Mouse (Mus musculus) spleen, postnatal 36 days (tissue): Measurements from ENCODE around the gene Hnrnpul1.
"Not testable (repeated sequence)": the region's sequence is repeated elsewhere in the genome, so short reads cannot be mapped to it uniquely, and the experiment has no call there.

Experiments
- DNase-seq, 2 experiments: peaks; one replicate each; pipeline ENCODE4 v3.0.0; 2022; ENCODE audit warnings: low spot score in 2 of 2, mixed read lengths in 1 of 2

Hnrnpul1 gene

DNA sequence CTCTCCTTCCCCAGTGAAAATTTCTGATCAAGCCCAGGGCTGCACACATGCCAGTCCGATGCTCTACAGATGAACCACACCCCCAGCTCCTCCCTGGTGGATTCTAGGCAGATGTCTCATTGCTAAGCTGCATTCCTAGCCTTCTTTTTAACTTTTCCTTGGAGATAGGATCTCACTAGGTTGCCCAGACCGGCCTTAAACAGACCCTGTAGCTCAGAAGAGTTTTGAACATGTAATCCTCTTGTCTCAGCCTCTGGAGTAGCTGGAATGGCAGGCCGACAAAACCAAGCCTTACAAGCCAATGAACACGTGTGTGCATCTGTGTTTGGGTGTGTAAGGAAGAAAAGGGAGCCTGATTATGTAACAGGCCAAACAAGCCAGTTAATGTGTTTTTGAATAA, 26.2 kb upstream of the Hnrnpul1 start:
- DNase-seq, result no peak

DNA sequence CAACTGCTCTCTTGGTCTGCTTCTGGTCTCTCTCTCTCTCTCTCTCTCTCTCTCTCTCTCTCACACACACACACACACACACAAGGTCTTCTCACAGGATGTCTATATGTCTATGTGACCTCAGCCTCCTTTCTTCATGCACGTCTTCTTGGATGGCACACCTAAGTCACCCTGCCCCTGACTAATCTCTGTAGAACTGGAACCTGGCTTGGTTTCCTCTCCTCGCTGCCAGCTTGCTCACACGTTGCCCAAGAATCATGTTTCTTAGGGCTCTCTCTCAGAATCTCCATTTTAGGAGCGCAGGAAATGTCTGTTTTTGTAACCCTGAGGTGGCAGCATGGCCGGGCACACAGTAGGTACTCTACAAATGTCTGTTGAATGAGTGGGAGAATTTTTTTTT, 25.5 kb upstream of the Hnrnpul1 start:
- DNase-seq, result no peak

DNA sequence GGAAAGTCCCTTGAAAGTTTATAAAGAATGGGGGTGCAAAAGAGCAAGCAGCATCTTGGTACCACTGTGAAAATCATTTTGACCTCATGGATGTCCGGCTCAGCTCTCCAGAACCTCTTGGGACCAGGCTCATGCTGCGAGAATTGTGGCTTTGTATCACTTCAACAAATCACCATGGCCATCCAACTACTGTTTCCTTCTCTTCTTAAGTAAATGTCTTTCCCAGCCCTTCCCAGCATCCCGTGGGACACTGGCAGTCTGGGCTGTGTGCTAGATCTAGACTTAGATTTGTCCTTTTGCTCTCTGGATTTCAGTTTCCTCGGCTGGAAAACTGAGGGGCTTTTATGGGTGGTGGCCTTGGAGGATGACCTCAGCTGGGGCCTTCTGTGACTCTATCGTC, 13.7 kb upstream of the Hnrnpul1 start:
- no peak for DNase-seq

DNA sequence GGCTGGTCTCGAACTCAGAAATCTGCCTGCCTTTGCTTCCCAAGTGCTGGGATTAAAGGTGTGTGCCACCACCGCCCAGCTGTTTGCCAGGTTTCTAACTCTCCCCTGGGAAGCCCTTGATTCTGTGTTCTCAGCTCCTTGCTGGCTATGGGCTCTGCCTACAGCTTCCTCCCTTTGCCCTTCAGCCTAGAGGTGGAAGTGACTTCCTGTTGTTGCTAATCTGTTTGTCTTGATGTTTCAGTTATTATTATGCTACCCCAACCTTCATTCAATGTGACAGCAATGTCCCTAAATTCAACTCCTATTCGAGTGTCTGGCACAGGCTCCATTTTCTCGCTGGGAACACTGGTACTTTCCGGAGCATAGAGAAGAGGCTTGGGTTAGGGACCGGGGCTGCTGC, 11.6 kb upstream of the Hnrnpul1 start:
- DNase-seq, result no peak

DNA sequence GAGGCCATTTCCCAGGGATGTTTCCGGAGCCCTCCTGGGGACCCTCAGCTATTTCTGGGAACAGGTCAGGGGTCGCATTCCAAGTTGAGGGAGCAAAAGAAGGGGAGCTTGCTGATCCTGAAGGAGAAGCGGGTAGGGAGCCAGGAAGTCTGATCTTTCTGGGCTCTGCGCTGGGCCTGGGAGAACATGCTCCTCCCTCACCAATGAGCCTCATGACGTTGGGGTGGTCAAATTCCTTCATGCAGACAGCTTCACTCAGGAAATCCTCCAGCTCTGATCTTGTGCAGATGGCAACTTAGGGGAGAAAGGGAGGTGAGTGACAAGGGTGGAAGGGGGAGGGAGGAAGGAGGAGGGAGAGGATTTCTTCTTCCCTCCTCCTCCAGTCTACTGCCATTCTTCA, 9.7 kb upstream of the Hnrnpul1 start:
- DNase-seq, result no peak

DNA sequence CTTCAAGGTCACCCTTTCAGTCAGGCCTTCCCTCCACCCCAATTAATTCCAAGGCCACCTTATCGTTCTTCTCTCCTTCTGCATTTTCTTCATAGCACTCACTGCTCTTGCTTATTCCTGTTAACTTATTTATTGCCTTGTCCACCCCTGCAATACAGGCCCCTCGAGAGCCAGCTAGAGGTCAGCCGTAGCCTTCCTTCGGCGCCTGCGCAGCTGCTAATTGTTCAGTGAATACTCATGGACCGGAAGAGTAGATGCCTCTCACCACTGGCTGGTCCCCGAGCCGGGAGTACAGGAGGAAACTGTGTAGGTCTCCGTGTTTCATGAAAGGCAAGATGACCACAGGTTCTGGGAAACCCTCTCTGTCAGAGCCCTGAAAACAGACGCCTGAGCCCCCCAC, 9.1 kb upstream of the Hnrnpul1 start:
- DNase-seq, result no peak

DNA sequence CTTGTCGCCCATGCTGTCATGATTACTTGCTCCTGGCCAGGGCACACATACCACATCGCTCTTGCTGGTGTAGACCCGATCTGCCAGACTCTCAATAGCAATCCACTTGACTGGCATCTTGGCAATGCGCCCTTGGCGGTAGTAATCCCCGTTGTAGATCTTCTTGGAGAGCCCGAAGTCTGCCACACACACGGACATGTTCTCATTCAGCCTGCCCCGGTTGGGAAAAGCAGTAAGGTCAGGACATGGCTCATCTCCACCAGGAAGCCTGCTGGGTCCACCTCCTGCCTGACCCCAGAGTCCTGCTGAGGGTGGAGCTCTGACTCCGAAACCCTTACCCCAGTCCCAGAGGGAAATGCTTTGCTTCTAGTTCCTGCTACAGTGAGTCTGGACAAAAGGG, 6.8 kb upstream of the Hnrnpul1 start:
- DNase-seq, result no peak

DNA sequence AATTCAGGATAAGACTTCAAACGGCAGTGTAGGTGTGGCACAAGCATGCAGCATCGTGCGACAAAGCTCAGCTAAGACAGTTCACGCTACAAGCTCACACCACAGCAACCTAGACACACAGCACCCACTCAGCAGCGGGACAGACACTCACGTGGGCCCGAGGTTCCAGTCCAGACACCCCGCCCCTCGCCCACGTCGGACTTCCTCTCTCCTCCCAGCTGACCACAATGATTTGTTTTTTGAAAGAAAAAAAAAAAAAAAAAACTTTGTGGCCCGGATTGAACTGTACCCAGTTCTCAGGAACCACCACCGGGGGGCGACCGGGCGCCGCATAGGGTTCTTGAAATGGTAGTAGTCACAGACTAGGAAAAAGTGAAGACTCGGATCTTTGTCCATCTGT, 1.5 kb upstream of the Hnrnpul1 start:
- DNase-seq, result peak; percentile 91 to 93

DNA sequence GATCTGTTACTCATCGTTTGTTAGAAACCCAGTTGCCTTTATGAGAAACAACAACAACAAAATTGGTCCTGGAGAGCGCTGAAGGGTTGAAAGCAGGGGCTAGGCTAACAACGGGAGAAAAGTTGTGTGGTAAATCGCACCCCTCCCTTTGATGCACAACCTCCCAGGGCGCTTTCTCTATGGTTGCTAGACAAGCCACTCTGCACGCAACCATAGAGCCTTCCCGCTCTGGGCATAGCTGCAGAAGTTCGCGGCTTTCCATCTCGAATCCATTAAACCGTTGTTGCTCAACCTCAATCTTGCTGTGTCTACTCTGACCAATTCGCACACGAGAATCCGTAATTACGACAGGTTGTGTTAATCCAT, 894 bp upstream of the Hnrnpul1 start:
- DNase-seq, result peak in 1 of 2 experiments; percentile 68

DNA sequence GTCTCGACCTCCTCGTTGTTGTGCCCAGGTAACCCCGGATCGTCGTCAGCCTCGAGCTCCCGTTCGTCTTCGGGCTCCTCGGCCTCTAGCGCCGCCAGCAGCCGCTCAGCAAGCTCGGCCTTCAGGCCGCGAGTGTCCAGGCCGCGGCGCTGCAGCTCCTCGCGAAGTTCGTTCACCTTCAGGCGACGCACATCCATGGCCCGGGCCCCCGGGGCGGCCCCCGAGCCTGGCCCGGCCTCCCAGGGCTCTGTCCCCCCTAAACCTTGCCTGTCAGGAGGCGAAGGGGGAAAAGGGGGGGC, 169 bp downstream of the Hnrnpul1 start:
- no peak for DNase-seq

DNA sequence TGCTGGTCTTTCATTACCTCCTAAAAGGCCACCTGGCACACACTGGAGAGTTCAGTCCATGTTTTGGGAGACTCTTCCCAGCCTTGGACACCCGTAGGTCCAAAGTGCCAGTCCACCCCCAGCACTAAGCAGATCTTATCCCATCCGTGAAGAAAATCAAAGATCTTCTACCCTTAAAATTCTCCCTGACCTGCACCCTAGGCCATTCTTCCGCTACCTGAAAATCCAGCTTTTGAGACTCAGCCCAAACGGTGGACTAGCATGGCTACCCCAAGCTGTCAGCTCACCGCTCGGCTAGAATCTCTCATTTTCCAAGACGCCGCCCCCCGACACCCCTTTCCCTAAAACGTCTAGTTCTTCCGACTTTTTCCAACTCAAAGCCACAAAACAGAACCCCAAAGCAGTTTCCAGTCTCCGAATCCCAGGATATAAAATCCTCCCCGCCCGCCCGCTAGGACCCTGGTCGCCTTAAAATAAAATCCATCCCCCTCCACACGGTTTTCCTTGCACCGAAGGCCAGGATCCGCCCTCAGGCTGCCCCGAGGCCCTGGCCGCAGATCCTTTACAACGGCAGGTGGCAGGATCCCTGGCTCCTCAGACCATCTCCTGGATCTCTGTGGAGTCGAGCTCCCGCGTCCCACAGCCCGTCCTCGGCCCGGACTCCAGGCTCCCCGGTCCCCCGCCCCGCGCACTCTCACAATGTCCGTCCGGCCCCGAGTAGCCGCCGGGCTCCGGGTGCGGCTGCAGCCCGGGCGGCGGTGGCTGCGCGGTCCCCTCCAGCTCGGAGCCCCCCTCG, 716 bp downstream of the Hnrnpul1 start:
- DNase-seq, result no peak

DNA sequence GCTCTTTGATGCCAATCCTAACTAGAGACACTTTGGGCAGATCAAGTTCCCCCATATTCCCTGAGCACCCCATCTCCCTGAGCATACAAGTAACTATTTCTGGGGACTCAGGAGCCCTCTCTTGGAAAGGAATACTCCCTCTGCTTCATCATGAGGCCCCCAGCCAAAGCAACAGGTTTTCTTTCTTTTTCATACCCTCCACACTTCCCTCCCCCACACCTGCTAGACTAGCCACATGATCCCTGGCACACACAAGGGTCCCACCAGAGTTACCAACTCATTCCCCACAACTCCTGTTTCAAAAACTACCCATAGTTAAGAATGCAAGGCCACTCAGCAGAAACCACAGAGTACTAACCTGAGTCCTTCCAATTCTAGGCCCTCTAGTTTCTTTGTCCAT, 1.5 kb downstream of the Hnrnpul1 start:
- DNase-seq, result no peak

DNA sequence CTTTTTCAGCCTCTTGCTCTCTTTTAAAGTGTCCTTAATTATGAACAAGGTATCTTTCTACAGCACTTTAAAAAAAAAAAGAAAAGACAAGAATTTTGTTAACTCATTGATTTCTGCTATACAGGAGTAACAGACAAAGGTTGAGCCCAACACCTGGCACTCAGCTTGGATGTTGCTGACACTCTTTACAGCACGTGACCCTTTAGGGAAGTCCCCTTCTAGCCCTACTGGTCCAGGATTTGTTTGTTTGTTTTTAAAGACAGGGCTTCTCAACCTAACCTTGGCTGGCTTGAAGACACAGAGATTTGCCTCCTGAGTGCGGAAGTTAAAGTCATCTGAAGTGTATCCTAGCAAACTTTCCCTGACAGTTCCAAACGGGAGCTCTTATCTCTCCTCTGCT, 7.7 kb downstream of the Hnrnpul1 start:
- no peak for DNase-seq

DNA sequence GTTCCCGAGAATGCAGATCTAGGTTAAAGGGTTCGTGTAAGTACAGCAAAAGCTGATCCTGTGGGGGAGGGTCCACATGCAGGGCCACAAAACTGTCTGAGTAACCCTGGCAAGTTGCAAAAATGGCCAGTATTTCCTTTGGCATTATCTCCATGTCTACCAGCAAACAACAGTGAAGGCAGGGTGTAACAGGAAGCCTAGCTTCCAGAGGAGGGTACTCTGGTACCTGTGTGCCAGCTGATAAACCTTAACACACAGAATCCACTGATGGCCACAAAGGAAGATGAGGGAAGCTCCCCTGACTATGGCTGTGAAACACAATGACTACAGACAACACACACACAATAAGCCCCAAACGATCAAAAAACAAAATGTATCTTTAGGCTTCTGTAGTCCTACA, 16.3 kb downstream of the Hnrnpul1 start:
- no peak for DNase-seq

DNA sequence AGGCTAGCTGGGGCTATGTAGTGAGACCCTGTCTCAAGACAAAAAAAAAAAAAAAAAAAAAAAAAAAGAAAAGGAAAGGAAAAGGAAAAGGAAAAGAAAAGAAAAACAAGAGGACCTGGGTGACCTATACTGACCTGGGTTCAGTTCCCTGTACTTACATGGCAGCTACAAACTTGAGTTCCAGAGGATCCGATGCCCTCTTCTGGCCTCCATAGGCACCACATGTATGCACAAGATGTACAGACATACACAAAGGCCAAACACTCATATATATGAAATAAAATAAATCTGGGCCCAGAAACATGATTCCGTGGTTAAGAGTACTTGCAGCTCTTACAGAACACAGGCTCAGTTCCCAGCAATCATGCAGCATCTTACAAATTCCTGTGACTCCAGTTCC, 17.6 kb downstream of the Hnrnpul1 start:
- no peak for DNase-seq

DNA sequence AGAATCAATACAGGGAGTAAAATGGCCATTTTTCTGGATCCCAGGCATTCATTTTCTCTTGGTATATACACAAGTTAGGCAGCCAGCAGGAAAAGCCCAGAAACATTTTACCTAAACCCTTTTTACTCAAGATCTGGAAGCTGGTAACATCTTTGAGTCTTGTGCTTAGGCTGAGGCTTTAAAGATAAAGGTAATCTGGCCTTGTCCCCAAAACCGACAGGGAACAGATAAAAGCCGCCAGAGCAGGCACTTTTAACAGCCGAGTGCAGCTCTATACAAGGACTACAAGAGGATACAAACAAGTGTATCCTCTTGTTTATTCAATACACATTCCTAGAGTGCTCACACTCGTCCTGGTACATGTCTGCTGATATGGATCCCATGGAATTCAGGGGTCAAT, 19.6 kb downstream of the Hnrnpul1 start:
- DNase-seq, result no peak

DNA sequence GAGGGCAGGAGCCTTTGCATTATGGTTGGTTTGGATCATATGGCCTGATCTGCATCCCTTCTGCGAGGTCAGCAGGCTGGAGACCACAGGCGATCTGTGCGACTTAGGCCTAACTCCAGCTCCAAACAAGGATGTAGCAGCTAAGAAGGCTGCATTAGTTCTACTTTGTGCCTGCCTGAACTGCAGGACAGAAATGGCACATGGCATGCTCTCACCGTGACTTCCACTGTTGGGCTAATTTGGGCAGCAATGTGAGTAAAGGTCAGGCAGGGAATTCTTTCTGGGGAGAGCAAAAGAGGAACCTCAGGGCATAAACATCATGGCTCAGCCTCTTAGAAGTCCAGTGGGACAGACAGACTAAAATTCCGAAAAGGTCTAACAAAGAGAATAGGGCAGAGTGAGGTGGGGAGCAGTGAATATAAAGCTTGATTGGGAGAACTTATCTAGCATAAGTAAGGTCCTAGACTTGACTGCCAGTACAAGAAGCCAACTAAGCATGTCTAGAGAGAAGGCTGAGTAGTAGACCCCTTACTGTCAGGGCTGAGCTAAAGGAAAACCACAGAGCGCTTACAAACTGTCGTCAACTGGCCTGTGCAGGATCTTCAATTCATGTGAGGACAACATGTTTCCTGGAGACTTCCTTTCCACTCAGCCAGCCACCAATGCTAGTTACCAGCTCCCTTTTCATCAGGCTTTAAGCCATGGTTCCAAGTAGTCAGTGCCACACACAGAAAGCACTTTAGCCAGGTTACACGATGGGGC, 23.1 kb downstream of the Hnrnpul1 start:
- no peak for DNase-seq

DNA sequence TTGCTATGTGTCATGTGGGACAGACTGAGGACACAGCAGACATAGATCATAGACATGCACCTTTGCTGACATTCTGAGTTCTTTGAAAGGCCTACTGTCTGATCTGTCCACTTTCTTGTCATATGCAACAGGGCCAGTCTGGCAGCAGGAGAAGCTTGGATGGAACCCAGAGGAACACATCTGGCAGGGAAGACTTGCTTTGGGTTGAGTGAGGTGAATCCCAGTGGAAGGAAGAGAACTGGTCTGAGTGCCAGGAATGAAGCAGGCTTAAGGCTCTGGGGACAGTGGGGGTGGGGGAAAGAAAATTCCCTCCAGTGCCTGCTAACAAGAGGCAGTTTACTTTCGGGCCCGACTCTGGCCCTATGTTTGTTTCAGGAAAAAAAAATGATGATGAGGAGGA, 24.7 kb downstream of the Hnrnpul1 start:
- DNase-seq, result no peak

DNA sequence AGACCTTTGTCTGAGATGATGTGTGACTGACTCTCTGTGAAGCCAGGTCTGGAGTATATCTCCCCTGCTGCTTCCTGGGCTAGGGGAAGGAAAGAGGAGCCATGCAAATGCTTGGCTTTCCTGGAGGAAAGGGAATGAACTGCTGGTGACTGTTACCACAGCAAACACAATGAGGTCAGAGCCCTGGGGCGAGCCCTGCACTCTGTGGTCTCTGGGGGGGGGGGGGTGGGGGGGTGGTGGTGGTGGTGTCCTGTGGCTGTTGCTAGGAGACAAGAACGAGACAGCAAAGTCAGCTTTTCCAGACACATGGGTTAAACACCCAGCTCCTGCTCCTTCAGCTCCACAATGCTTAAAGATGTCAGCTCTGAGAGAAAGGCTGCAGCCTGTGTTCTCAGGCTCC, 25.2 kb downstream of the Hnrnpul1 start:
- no peak for DNase-seq

DNA sequence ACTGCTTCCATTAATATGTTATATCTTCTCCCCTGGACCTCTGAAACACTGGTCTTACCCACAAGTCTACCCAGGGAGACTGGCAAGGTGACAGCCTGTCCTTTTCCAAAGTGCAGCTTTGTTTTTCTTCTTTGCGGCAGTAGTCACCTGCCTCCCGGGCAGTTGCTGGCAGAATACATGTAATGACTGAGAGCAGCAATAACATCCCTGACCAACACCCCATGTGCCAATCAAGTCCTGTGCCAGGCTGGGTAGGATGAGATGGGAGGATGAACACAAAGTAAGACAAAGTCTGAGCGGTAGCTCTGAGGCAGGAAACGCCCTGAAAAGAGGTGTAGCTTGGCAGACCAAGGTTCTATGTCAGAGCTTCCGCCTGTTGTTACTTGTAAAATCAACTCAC, 26.8 kb downstream of the Hnrnpul1 start:
- DNase-seq, result no peak

DNA sequence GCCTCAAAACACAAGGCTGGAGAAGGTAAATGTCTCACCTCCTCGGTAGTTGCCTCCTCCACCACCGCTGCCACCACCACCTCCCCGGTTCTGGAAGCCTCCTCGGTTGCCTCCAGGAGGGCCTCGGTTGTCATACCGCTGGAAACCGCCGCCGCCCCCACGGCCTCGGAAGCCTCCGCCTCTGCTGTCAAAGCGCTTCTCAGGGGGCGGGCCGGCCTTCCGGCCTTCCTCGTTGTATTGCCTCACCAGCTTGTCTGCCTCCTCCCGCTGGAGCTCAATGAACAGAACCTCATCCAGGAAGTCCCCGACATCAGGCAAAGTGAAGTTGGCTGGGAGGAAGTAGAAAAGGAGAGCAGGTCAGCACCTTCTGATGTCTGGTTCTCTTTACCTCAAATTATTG, 28.7 kb downstream of the Hnrnpul1 start:
- no peak for DNase-seq

DNA sequence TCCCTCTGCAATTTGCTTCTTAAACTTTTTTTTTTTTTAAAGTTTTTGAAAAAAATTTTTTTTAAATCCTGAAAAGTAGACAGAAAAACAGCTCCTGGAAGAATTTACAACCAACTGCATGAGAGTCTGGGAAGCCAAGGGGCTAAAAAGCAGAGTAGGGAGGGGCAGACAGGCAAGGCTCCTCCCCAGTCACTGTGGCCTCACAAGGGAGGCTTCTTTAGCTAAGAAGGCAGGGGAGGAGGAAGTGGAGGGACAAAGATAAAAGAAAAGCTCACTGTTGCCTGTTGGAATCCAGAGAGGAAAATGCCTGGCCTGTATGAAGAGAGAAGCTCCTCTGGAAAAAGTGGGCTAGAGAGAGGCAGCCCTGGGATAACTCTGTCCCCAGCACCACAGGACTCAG, 32.8 kb downstream of the Hnrnpul1 start:
- not testable (repeated sequence) for DNase-seq

DNA sequence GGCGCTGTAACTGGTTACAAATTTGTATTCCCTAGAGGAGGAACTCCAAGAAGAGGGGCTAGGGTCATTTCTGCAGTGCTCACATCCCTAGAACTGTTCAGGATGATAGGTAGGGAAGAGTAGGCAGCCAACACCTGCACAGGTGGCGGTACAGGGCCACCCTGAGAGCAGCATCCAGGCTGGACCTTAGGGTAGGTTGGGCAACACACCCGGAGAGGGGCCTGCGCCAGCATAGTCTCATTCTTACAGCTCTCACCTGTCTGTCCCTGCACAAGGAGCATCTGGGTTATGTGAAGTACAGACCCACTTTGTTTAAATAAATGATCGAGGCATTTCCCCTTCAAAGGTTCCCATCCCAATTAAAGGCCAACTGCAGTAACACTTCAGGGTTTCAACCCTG, 33.8 kb downstream of the Hnrnpul1 start:
- DNase-seq, result no peak
